Mouse (Mus musculus): ENCODE results near the gene Shb.

DNA sequence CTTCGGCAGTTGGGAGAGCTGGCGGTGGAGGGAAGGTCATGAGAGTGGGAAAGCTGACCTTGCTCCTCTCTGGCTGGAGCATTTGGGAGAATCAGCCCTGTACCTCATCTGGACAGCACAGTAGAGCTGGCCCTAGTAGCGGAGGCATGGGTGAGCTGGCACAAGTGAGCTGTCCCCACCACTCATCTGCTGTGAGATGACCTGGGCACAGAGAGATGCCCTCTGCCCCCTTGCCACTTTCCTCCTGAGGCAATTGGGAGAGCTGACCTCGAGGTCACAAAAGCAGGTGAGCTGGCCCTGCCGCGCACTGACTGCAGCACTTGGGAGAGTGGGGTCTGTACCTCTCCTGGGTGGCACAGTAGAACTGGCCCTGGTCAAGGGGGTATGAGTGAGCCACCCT, 48.8 kb upstream of the Shb start:
- no peak for TF ChIP-seq CTCF (IDR thresholded peaks at IDR 0.05; ENCODE audit: low read depth)
- no peak for TF ChIP-seq EP300 (IDR thresholded peaks at IDR 0.05; ENCODE audit: low read depth)
